Mouse (Mus musculus): ENCODE measurements at regions not wholly inside any gene's neighbourhood (a gene's known extent, or its start where the extent isn't known, plus 50 kb on each side); places are given as distances from the start of the nearest gene placed in this dataset.

- no peaks in the 10 kb centered on the region for H3K9me3 ChIP-seq (ENCODE audit: low read length)
Measured at GRCm38 (mm10) chr12:54312522-54313210, 109.0 kb upstream of the Egln3 start.

GRCm38 (mm10) chr12:54311896-54312521 lies 108.3 kb upstream of the Egln3 start:
- peak overlapping the region; percentile 73; the same call in 1 of the 2 replicates for H3K4me3 ChIP-seq (replicated peaks; ENCODE audit: low read length)
- no peaks in the 10 kb centered on the region for H3K27me3 ChIP-seq (ENCODE audit: insufficient read depth, low read length)
- H3K36me3 ChIP-seq (ENCODE audit: insufficient read depth, low read length), result no peaks in the 10 kb centered on the region
- peaks cover 79% of the 10 kb centered on the region for H3K4me1 ChIP-seq (replicated peaks; ENCODE audit: low read depth, low read length)
- H3K9me3 ChIP-seq (ENCODE audit: low read length), result no peaks in the 10 kb centered on the region
- TF ChIP-seq POU5F1 (IDR thresholded peaks at IDR 0.05; ENCODE audit: borderline replicate concordance, low read length), result no peak

More at GRCm38 (mm10) chr12:54312522-54313210, 109.0 kb upstream of the Egln3 start:
- TF ChIP-seq CTCF (conservative IDR thresholded peaks at IDR 0.05; ENCODE audit: low read length) (no peak), NANOG (IDR thresholded peaks at IDR 0.05; ENCODE audit: borderline replicate concordance, low read length) (no peak), POU5F1 (IDR thresholded peaks at IDR 0.05; ENCODE audit: borderline replicate concordance, low read length) (no peak)
- Histone ChIP-seq H3K27me3 (ENCODE audit: insufficient read depth, low read length) (no peaks in the 10 kb centered on the region), H3K36me3 (ENCODE audit: insufficient read depth, low read length) (no peaks in the 10 kb centered on the region), H3K4me3 (replicated peaks; ENCODE audit: low read length) (peak overlapping the region; percentile 73), H3K4me1 (replicated peaks; ENCODE audit: low read depth, low read length) (peaks cover 79% of the 10 kb centered on the region)

- H3K27me3 ChIP-seq (ENCODE audit: insufficient read depth, low read length), result no peaks in the 10 kb centered on the region
- H3K4me1 ChIP-seq (replicated peaks; ENCODE audit: low read depth, low read length), result peaks cover 75% of the 10 kb centered on the region
- no peaks in the 10 kb centered on the region for H3K36me3 ChIP-seq (ENCODE audit: insufficient read depth, low read length)
- H3K4me3 ChIP-seq (replicated peaks; ENCODE audit: low read length), result no peak overlapping the region
- no peak for TF ChIP-seq POU5F1 (IDR thresholded peaks at IDR 0.05; ENCODE audit: borderline replicate concordance, low read length)
- TF ChIP-seq NANOG (IDR thresholded peaks at IDR 0.05; ENCODE audit: borderline replicate concordance, low read length), result no peak
- TF ChIP-seq CTCF (conservative IDR thresholded peaks at IDR 0.05; ENCODE audit: low read length), result no peak
- no peaks in the 10 kb centered on the region for H3K9me3 ChIP-seq (ENCODE audit: low read length)
Measured at GRCm38 (mm10) chr12:54309874-54310273, 106.2 kb upstream of the Egln3 start.

GRCm38 (mm10) chr12:54309219-54309618 lies 105.6 kb upstream of the Egln3 start:
- TF ChIP-seq NANOG (IDR thresholded peaks at IDR 0.05; ENCODE audit: borderline replicate concordance, low read length) (no peak), POU5F1 (IDR thresholded peaks at IDR 0.05; ENCODE audit: borderline replicate concordance, low read length) (no peak), CTCF (conservative IDR thresholded peaks at IDR 0.05; ENCODE audit: low read length) (no peak)
- peaks cover 69% of the 10 kb centered on the region for H3K4me1 ChIP-seq (replicated peaks; ENCODE audit: low read depth, low read length)
- H3K4me3 ChIP-seq (replicated peaks; ENCODE audit: low read length), result no peak overlapping the region
- H3K27me3 ChIP-seq (ENCODE audit: insufficient read depth, low read length), result no peaks in the 10 kb centered on the region
- no peaks in the 10 kb centered on the region for H3K36me3 ChIP-seq (ENCODE audit: insufficient read depth, low read length)
- no peaks in the 10 kb centered on the region for H3K9me3 ChIP-seq (ENCODE audit: low read length)

- Histone ChIP-seq H3K4me3 (replicated peaks; ENCODE audit: low read length) (no peak overlapping the region), H3K36me3 (ENCODE audit: insufficient read depth, low read length) (no peaks in the 10 kb centered on the region), H3K9me3 (ENCODE audit: low read length) (peaks cover 6% of the 10 kb centered on the region; the same call in 1 of the 2 replicates), H3K27me3 (ENCODE audit: insufficient read depth, low read length) (no peaks in the 10 kb centered on the region), H3K4me1 (replicated peaks; ENCODE audit: low read depth, low read length) (peaks cover 41% of the 10 kb centered on the region)
- TF ChIP-seq CTCF (conservative IDR thresholded peaks at IDR 0.05; ENCODE audit: low read length) (no peak), NANOG (IDR thresholded peaks at IDR 0.05; ENCODE audit: borderline replicate concordance, low read length) (no peak), POU5F1 (IDR thresholded peaks at IDR 0.05; ENCODE audit: borderline replicate concordance, low read length) (no peak)
Measured at GRCm38 (mm10) chr12:54305135-54305630, 101.5 kb upstream of the Egln3 start.

GRCm38 (mm10) chr12:54303746-54304145 lies 100.1 kb upstream of the Egln3 start:
- peaks cover 37% of the 10 kb centered on the region for H3K4me1 ChIP-seq (replicated peaks; ENCODE audit: low read depth, low read length)
- H3K9me3 ChIP-seq (ENCODE audit: low read length), result peaks cover 6% of the 10 kb centered on the region; the same call in 1 of the 2 replicates
- no peaks in the 10 kb centered on the region for H3K36me3 ChIP-seq (ENCODE audit: insufficient read depth, low read length)
- no peak for TF ChIP-seq CTCF (conservative IDR thresholded peaks at IDR 0.05; ENCODE audit: low read length)
- TF ChIP-seq POU5F1 (IDR thresholded peaks at IDR 0.05; ENCODE audit: borderline replicate concordance, low read length), result no peak
- no peak for TF ChIP-seq NANOG (IDR thresholded peaks at IDR 0.05; ENCODE audit: borderline replicate concordance, low read length)
- no peak overlapping the region for H3K4me3 ChIP-seq (replicated peaks; ENCODE audit: low read length)
- H3K27me3 ChIP-seq (ENCODE audit: insufficient read depth, low read length), result no peaks in the 10 kb centered on the region

- Histone ChIP-seq H3K4me3 (replicated peaks; ENCODE audit: low read length) (no peak overlapping the region), H3K9me3 (ENCODE audit: low read length) (peaks cover 24% of the 10 kb centered on the region)
- TF ChIP-seq NANOG (IDR thresholded peaks at IDR 0.05; ENCODE audit: borderline replicate concordance, low read length), result no peak
- TF ChIP-seq CTCF (conservative IDR thresholded peaks at IDR 0.05; ENCODE audit: low read length), result no peak
- no peak for TF ChIP-seq POU5F1 (IDR thresholded peaks at IDR 0.05; ENCODE audit: borderline replicate concordance, low read length)
Measured at GRCm38 (mm10) chr12:54299506-54299905, 95.8 kb upstream of the Egln3 start.

GRCm38 (mm10) chr12:54293248-54293647 lies 89.6 kb upstream of the Egln3 start:
- Histone ChIP-seq H3K27me3 (ENCODE audit: insufficient read depth, low read length) (no peaks in the 10 kb centered on the region), H3K4me1 (replicated peaks; ENCODE audit: low read depth, low read length) (no peaks in the 10 kb centered on the region), H3K36me3 (ENCODE audit: insufficient read depth, low read length) (no peaks in the 10 kb centered on the region), H3K4me3 (replicated peaks; ENCODE audit: low read length) (no peak overlapping the region), H3K9me3 (ENCODE audit: low read length) (peaks cover 30% of the 10 kb centered on the region)
- no peak for TF ChIP-seq CTCF (conservative IDR thresholded peaks at IDR 0.05; ENCODE audit: low read length)
- no peak for TF ChIP-seq POU5F1 (IDR thresholded peaks at IDR 0.05; ENCODE audit: borderline replicate concordance, low read length)
- no peak for TF ChIP-seq NANOG (IDR thresholded peaks at IDR 0.05; ENCODE audit: borderline replicate concordance, low read length)

More at GRCm38 (mm10) chr12:54299506-54299905, 95.8 kb upstream of the Egln3 start:
- H3K36me3 ChIP-seq (ENCODE audit: insufficient read depth, low read length), result no peaks in the 10 kb centered on the region
- no peaks in the 10 kb centered on the region for H3K27me3 ChIP-seq (ENCODE audit: insufficient read depth, low read length)
- peaks cover 19% of the 10 kb centered on the region for H3K4me1 ChIP-seq (replicated peaks; ENCODE audit: low read depth, low read length)

Data from E14TG2a.4 (cell line).